Mouse (Mus musculus) kidney, embryonic 15.5 days (tissue): ENCODE results near the gene Ptchd1. TPM values are rescaled to one million over a fixed set of nuclear protein-coding genes. Genes with fewer than 3 reads are reported as not detected.
A peak's percentile ranks its signal among the peaks of the same experiment; 100 is the strongest.

Experiments
- ATAC-seq: fragments of 200-750 bp; cut with Nextera tagmentation; replicated peaks from 2 replicates; pipeline ENCODE4 v1.8.0; 2017; ENCODE audit warnings: moderate TSS enrichment; ENCODE audit not compliant: low FRiP score
- H3K27ac ChIP-seq: fragments of 300-500 bp; sonication (generic); 2 replicates; pipeline ENCODE4 v1.5.1; 2015; ENCODE audit warnings: mild to moderate bottlenecking, inconsistent platforms
- H3K27me3 ChIP-seq: fragments of 300-500 bp; sonication (generic); 2 replicates; pipeline ENCODE4 v1.6.1; 2015; ENCODE audit warnings: inconsistent platforms
- H3K36me3 ChIP-seq: fragments of 300-500 bp; sonication (generic); 2 replicates; pipeline ENCODE4 v1.6.1; 2015; ENCODE audit warnings: inconsistent platforms
- H3K4me1 ChIP-seq: fragments of 300-500 bp; sonication (generic); 2 replicates; pipeline ENCODE4 v1.6.1; 2015; ENCODE audit warnings: inconsistent platforms
- H3K4me2 ChIP-seq: fragments of 300-500 bp; sonication (generic); 2 replicates; pipeline ENCODE4 v1.6.1; 2015; ENCODE audit warnings: moderate library complexity, mild to moderate bottlenecking, inconsistent platforms
- H3K4me3 ChIP-seq: fragments of 300-500 bp; sonication (generic); replicated peaks from 2 replicates; pipeline ENCODE4 v1.5.1; 2015; ENCODE audit warnings: mild to moderate bottlenecking, inconsistent platforms
- H3K9ac ChIP-seq: fragments of 300-500 bp; sonication (generic); 2 replicates; pipeline ENCODE4 v1.6.1; 2015; ENCODE audit warnings: mild to moderate bottlenecking, inconsistent platforms
- H3K9me3 ChIP-seq: fragments of 300-500 bp; sonication (generic); replicated peaks from 2 replicates; pipeline ENCODE4 v1.6.1; 2016; ENCODE audit warnings: inconsistent platforms
- WGBS: fragments of 180-500 bp; shearing (Covaris S2); methylation state at CpG from one replicate; pipeline ENCODE4 v1.1.7; 2015; ENCODE audit warnings: mixed read lengths; 5-methylcytosine and 5-hydroxymethylcytosine counted together
- polyA plus RNA-seq: library from polyadenylated mRNA; unstranded; fragments of >200 nt; fragmentation: Nextera tagmentation; extraction: Ambion mirVana; gene quantifications from 2 replicates; pipeline ENCODE4 v1.2.1, GENCODE M21; 2015

The Ptchd1 gene
- polyA plus RNA-seq = 0.77 and 1.0 TPM in 2 replicates

- Histone ChIP-seq H3K36me3 (no peaks in the 10 kb centered on the region), H3K4me3 (peak within 1 kb of the TSS; percentile 49), H3K9ac (0 out of 2 replicates have a peak within 1 kb of the TSS, but pooled peaks have one; percentile 4), H3K27me3 (peaks cover 56% of the 10 kb centered on the region), H3K9me3 (no peaks in the 10 kb centered on the region), H3K4me2 (peak within 1 kb of the TSS; percentile 87), H3K27ac (no peak within 1 kb of the TSS), H3K4me1 (peaks cover 10% of the 10 kb centered on the region; the same call in 1 of the 2 replicates)
- ATAC-seq = peak; percentile 79
- 17% methylated on average over 34 of the region's 34 CpGs for WGBS
Measured at GRCm38 (mm10) chrX:155623701-155624281, at the start of gene Ptchd1. Gene Ptchd1, minus strand, starts transcription at chrX:155623814.

GRCm38 (mm10) chrX:155657971-155658370, 34.4 kb upstream of the Ptchd1 start:
- 83% methylated on average over 1 of the region's 1 CpGs for WGBS
- H3K9ac ChIP-seq = no peak overlapping the region
- H3K4me3 ChIP-seq = no peak overlapping the region
- no peaks in the 10 kb centered on the region for H3K4me1 ChIP-seq
- H3K27ac ChIP-seq = no peak overlapping the region
- no peaks in the 10 kb centered on the region for H3K27me3 ChIP-seq
- ATAC-seq = no peak
- no peaks in the 10 kb centered on the region for H3K9me3 ChIP-seq
- H3K4me2 ChIP-seq = no peak overlapping the region
- H3K36me3 ChIP-seq = no peaks in the 10 kb centered on the region

- H3K36me3 ChIP-seq = no peaks in the 10 kb centered on the region
- no peak overlapping the region for H3K4me3 ChIP-seq
- no peak overlapping the region for H3K9ac ChIP-seq
- no peak overlapping the region for H3K4me2 ChIP-seq
- 91% methylated on average over 3 of the region's 3 CpGs for WGBS
- no peak overlapping the region for H3K27ac ChIP-seq
- no peak for ATAC-seq
- no peaks in the 10 kb centered on the region for H3K27me3 ChIP-seq
- H3K9me3 ChIP-seq = no peaks in the 10 kb centered on the region
- H3K4me1 ChIP-seq = no peaks in the 10 kb centered on the region
Measured at GRCm38 (mm10) chrX:155645975-155646374, 22.4 kb upstream of the Ptchd1 start.

GRCm38 (mm10) chrX:155643975-155644374, 20.4 kb upstream of the Ptchd1 start:
- Histone ChIP-seq H3K4me1 (no peaks in the 10 kb centered on the region), H3K27ac (no peak overlapping the region), H3K4me3 (no peak overlapping the region), H3K9me3 (no peaks in the 10 kb centered on the region), H3K4me2 (no peak overlapping the region), H3K9ac (no peak overlapping the region), H3K27me3 (no peaks in the 10 kb centered on the region), H3K36me3 (no peaks in the 10 kb centered on the region)
- 13% methylated on average over 1 of the region's 1 CpGs for WGBS
- ATAC-seq = no peak

GRCm38 (mm10) chrX:155625671-155626196, 2.1 kb upstream of the Ptchd1 start:
- Histone ChIP-seq H3K4me3 (0 out of 2 replicates have a peak overlapping the region, but pooled peaks have one; percentile 7), H3K4me1 (peaks cover 10% of the 10 kb centered on the region; the same call in 1 of the 2 replicates), H3K9me3 (no peaks in the 10 kb centered on the region), H3K36me3 (no peaks in the 10 kb centered on the region), H3K27ac (no peak overlapping the region), H3K4me2 (peak overlapping the region; percentile 48), H3K27me3 (peaks cover 56% of the 10 kb centered on the region), H3K9ac (no peak overlapping the region)
- 0 out of 2 replicates have a peak, but pooled peaks have one; percentile 24 for ATAC-seq
- 12% methylated on average over 13 of the region's 13 CpGs for WGBS

GRCm38 (mm10) chrX:155624895-155625294, 1.3 kb upstream of the Ptchd1 start:
- H3K4me1 ChIP-seq = peaks cover 10% of the 10 kb centered on the region; the same call in 1 of the 2 replicates
- no peak overlapping the region for H3K27ac ChIP-seq
- ATAC-seq = peak; percentile 28; the same call in 1 of the 2 replicates
- WGBS = 27% methylated on average over 15 of the region's 15 CpGs
- H3K4me2 ChIP-seq = peak overlapping the region; percentile 87
- no peaks in the 10 kb centered on the region for H3K9me3 ChIP-seq
- no peak overlapping the region for H3K9ac ChIP-seq
- H3K36me3 ChIP-seq = no peaks in the 10 kb centered on the region
- peaks cover 56% of the 10 kb centered on the region for H3K27me3 ChIP-seq
- peak overlapping the region; percentile 49 for H3K4me3 ChIP-seq

GRCm38 (mm10) chrX:155624341-155624841, 777 bp upstream of the Ptchd1 start, which contains the start of gene Gm15155:
Gene Gm15155, plus strand, starts transcription at chrX:155624741.
- peak within 1 kb of the TSS; percentile 87 for H3K4me2 ChIP-seq
- no peak within 1 kb of the TSS for H3K27ac ChIP-seq
- peak within 1 kb of the TSS; percentile 49 for H3K4me3 ChIP-seq
- ATAC-seq = peak; percentile 46
- WGBS = 15% methylated on average over 19 of the region's 19 CpGs
- no peaks in the 10 kb centered on the region for H3K9me3 ChIP-seq
- H3K36me3 ChIP-seq = no peaks in the 10 kb centered on the region
- 0 out of 2 replicates have a peak within 1 kb of the TSS, but pooled peaks have one; percentile 4 for H3K9ac ChIP-seq
- peaks cover 10% of the 10 kb centered on the region; the same call in 1 of the 2 replicates for H3K4me1 ChIP-seq
- peaks cover 56% of the 10 kb centered on the region for H3K27me3 ChIP-seq

- WGBS = 12% methylated on average over 26 of the region's 69 CpGs
- peaks cover 10% of the 10 kb centered on the region; the same call in 1 of the 2 replicates for H3K4me1 ChIP-seq
- H3K27ac ChIP-seq = no peak overlapping the region
- no peaks in the 10 kb centered on the region for H3K9me3 ChIP-seq
- H3K9ac ChIP-seq = 0 out of 2 replicates have a peak overlapping the region, but pooled peaks have one; percentile 4
- peak; percentile 59 for ATAC-seq
- H3K4me3 ChIP-seq = peak overlapping the region; percentile 49
- no peaks in the 10 kb centered on the region for H3K36me3 ChIP-seq
- H3K27me3 ChIP-seq = peaks cover 56% of the 10 kb centered on the region
- H3K4me2 ChIP-seq = peak overlapping the region; percentile 87
Measured at GRCm38 (mm10) chrX:155622961-155623599, 534 bp downstream of the Ptchd1 start.

GRCm38 (mm10) chrX:155622527-155622926, 1.1 kb downstream of the Ptchd1 start:
- Histone ChIP-seq H3K4me2 (peak overlapping the region; percentile 87), H3K27ac (no peak overlapping the region), H3K9ac (no peak overlapping the region), H3K4me3 (peak overlapping the region; percentile 49), H3K27me3 (peaks cover 56% of the 10 kb centered on the region), H3K9me3 (no peaks in the 10 kb centered on the region), H3K36me3 (no peaks in the 10 kb centered on the region), H3K4me1 (peaks cover 10% of the 10 kb centered on the region; the same call in 1 of the 2 replicates)
- 24% methylated on average over 23 of the region's 24 CpGs for WGBS
- ATAC-seq = 0 out of 2 replicates have a peak, but pooled peaks have one; percentile 23

- H3K4me3 ChIP-seq = no peak overlapping the region
- H3K27ac ChIP-seq = no peak overlapping the region
- H3K9me3 ChIP-seq = no peaks in the 10 kb centered on the region
- no peak for ATAC-seq
- H3K4me1 ChIP-seq = no peaks in the 10 kb centered on the region
- WGBS = 81% methylated on average over 2 of the region's 2 CpGs
- no peaks in the 10 kb centered on the region for H3K36me3 ChIP-seq
- H3K4me2 ChIP-seq = no peak overlapping the region
- no peaks in the 10 kb centered on the region for H3K27me3 ChIP-seq
- H3K9ac ChIP-seq = no peak overlapping the region
Measured at GRCm38 (mm10) chrX:155601196-155601595, 22.4 kb downstream of the Ptchd1 start.

GRCm38 (mm10) chrX:155596390-155596789, 27.2 kb downstream of the Ptchd1 start:
- no peaks in the 10 kb centered on the region for H3K4me1 ChIP-seq
- no peak overlapping the region for H3K4me2 ChIP-seq
- H3K4me3 ChIP-seq = no peak overlapping the region
- H3K27me3 ChIP-seq = no peaks in the 10 kb centered on the region
- no peak for ATAC-seq
- no peak overlapping the region for H3K9ac ChIP-seq
- no peaks in the 10 kb centered on the region for H3K9me3 ChIP-seq
- no peak overlapping the region for H3K27ac ChIP-seq
- no peaks in the 10 kb centered on the region for H3K36me3 ChIP-seq

- no peak overlapping the region for H3K27ac ChIP-seq
- H3K4me3 ChIP-seq = no peak overlapping the region
- WGBS = 75% methylated on average over 1 of the region's 1 CpGs
Measured at GRCm38 (mm10) chrX:155594685-155595084, 28.9 kb downstream of the Ptchd1 start.

More at GRCm38 (mm10) chrX:155594685-155595084, 28.9 kb downstream of the Ptchd1 start:
- Histone ChIP-seq H3K4me2 (no peak overlapping the region), H3K4me1 (no peaks in the 10 kb centered on the region), H3K36me3 (no peaks in the 10 kb centered on the region), H3K9me3 (no peaks in the 10 kb centered on the region), H3K27me3 (no peaks in the 10 kb centered on the region), H3K9ac (no peak overlapping the region)
- no peak for ATAC-seq
